Mouse (Mus musculus): ENCODE data around the gene Tekt4. TPM values are rescaled to one million over a fixed set of nuclear protein-coding genes. Genes with fewer than 3 reads are reported as not detected.

Tekt4 gene
- polyA plus RNA-seq, 3 experiments from 2014 or later = not detected

DNA sequence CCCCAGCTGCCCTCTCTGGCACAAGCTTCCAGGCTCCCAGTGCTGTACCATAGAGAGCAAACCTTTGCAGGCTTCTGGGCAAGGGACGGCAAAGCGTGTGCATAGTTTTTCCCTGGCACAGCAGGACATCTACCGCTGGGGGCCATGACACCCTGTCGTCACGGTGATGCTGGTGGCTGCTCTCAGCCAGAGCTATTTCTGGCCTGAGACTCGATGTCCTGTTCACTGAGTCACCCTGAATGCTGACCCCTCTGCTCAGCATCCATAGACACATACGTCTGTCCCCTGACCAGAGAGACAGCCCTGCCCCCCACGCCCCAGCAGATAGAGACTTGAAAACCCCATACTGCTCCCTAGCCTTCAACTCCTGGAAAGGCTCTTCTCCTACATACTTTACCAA lies 25.7 kb downstream of the Tekt4 start:
- no peak for ATAC-seq

DNA sequence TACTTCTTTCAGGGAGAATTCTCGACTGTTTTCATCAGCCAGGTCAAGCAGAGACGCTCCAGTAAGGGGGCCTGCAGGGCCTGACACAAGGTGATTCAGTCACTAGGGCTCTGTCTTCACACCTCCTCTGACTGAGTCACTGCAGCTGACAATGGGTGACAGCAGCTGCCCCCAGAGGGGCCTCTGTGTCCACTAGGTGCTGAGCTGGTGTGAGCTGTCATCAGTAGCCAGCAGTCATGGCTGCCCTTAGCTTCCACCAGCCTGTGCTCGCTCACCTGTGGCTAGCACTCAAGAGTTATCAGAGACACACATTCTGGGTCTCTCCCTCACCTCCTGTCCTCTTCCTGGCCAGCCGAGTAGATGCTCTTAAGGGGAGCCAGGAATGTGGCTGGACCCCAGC lies 26.4 kb downstream of the Tekt4 start:
- no peak for ATAC-seq

DNA sequence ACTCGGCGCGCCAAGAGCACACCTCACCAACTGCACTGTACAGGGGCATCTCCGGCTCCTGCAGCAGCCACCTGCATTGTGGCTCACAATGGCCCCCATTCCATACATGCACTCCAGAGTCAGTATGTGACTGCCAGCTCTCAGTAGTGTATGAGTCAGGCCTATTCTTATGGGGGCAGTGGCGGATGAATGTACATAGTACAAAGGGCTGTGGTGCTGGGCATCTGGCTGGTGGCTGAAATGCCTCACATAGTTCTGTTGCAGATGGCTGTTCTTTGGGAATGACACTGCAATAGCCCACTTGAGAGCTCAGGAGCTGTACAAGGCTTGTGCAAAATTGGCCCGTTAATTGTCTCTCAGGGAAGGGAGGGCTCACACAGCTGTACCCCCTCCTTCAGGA lies 27.7 kb downstream of the Tekt4 start:
- no peak for ATAC-seq

DNA sequence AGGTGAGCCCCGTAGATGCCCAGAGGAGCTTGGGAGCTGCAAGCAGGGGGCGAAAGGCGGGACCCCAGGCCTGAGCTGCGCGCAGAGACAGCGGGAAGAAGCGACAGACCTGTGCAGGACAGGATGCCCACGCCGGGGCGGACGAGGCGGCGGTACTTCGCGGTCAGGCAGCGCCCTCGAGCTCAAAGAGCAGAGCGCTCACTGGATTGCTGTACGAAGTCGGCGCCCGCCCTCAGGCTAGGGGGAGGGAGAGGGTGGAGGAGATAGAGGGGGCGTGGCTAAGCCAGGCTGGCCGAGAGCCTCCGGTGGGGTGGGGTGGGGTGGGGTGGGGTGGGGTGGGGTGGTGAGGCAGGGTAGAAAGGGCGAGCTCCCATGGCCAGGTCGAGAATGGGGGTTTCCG lies 42.6 kb downstream of the Tekt4 start, which contains the start of gene Sstr5:
TSS of gene Sstr5 (minus strand) at position 276 of the 400 bp plus-strand sequence.
- ATAC-seq = no peak

DNA sequence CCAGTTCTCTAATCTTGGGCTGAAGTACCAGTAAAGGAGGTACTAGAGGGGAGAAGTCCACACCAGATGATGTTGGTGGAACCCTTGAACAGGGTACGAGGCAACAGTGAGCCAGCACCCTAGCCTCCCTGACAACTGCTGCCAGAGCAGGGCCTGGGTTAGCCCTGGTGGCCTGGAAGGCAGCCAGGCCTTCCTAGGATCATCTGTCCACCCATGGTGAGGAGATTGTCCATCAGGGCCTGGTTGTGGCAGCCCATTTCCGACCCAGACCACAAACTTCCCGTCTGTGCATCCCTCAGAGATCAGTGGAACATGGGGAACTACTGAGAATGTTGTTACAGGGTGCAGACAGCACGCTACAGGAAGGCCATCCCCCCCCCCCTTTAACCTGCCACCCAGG lies 48.2 kb downstream of the Tekt4 start:
- ATAC-seq = no peak

DNA sequence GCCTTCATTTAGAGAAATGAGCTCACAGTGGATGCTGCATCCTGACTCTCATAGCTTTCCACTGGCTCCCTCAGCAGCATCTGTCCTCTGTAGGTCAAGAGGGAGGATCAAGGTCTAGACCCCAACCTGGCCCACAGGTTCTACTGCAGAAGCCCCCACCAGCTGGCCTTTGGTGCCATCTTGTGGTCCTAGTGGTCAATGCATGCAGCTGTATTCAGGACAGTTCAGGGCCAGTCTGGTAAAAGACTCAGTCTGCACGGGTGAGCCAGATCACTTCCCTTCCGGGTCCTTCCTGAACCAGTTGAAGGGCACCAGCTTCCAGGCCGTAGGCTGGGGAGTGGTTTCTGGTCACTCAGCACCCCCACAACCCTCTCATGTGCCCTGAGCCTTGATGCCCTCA lies 53.4 kb downstream of the Tekt4 start:
- no peak for ATAC-seq

DNA sequence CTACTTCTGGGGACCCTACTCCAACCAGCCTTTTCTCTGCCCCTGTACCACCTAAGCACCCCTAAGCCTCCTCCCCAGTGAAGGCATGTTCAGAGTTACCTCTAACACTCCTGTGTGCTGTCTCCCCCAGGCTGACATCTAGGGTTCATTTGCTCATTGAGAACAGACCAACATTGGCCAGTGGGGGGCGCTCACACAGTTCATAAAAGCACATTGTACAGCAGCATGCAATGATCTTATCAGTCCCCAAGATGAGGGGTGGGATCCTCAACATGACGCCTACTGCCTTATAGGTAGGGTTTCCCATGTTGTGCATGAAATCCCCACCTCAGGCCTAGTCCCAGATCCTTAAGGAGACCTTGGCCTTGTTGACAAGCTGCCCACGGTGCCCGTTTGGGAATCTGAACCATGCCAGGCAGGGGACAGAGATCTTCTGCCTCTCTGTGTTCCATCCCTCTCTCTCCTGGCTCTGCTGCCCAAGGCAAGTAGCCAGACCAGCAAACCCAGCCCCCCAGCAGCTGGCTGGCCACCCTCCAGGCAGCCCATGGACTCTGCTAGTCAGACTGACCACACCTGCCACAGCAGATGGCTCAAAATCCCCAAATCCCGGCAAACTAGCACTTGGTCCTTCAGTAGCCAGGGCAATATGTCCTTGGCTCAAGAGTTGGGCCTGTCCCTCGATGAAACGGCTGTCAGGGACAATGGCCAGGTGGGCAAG lies 54.6 kb downstream of the Tekt4 start:
- no peak for ATAC-seq

DNA sequence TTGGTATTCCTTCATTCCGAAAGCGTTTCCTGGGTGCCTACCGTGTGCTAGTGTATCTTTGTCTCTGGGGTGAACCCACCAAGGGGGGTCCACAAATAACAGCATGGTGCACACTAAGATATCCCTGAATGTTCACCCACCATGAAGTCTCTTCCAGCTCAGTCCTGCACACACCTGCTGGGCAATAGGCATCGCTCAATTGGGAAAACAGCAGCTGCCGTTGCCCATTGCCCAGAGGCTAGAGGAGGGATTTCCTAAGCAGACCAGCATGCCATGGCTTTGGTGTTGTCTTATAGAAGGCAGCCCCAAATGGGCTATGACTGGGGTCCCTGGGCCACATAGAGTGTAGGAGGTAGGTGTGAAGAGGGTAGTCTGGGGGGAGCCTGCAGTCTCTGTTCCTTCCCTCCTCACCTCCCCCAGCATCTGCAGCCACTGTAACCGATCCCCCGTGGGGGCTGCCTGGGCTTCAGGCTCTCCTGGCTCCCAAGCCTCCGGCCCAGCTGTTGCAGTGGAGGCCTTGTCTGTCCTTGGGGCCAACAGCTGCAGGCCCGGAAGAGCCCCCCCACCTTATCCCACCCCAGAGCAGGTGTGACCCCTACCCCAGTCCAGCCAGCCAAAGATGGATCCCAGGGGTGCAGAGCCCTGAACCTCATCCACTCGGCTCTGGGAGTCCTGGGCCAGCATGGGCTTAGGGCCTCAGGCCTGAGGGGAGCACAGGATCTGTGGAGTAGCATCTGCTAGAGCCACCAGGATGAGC lies 55.8 kb downstream of the Tekt4 start:
- no peak for ATAC-seq

DNA sequence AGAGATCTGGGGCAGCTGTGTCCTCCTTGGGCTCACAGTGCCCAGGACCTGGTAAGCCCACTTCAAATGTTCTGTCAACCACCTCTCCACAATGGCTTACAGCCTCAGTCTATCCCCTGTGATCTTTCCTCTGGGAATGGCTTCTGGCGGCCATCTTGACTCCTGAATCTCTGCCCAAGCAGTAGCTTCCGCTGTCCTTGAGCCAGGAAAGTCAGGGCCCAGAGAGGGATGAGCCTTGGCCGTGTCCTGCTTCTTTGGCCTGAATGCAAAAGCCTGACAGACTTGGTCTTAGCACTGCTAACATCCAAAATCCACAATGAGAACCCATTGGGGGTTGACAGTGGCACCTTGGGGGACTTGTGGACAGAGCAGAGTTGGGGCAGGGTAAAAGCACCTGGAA lies 57.5 kb downstream of the Tekt4 start:
- no peak for ATAC-seq

DNA sequence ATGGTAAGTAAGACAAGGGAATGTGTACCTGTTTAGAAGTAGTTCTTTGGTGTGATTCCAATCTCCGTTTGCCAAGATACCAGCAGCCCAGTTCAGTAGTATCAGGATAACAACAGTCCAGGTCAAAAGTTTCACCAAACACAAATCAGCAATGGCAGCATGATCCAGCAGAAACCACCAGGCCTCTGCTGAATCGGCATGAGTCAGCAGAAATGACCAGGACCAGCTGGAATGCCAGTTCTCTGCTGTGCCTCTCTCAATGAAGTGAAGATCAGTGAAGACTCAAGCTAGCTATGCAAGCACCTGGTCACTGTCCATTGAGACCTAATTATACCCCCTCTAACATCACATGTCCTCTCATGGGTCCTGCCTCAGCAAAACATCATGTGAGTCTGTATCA lies 59.6 kb downstream of the Tekt4 start:
- ATAC-seq = no peak

DNA sequence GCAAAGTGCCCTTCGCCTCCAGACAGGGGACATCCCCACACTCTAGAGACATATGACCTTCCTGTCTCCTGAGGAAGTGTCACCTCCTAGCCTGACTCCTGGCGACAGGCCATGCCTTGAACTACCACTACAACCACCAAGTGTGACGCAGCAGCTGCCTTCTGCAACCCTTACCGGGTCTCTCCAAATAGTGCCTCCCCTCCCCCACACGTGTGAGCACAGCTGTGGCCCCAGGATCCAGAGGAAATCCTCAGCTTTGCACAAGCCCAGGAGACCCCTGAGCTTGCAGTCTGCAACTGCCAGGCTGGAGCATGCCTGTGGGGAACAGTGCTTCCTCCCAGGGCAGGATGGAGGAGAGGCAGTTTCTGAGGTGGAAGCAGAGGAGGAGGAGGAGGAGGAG lies 61.9 kb downstream of the Tekt4 start:
- no peak for ATAC-seq

DNA sequence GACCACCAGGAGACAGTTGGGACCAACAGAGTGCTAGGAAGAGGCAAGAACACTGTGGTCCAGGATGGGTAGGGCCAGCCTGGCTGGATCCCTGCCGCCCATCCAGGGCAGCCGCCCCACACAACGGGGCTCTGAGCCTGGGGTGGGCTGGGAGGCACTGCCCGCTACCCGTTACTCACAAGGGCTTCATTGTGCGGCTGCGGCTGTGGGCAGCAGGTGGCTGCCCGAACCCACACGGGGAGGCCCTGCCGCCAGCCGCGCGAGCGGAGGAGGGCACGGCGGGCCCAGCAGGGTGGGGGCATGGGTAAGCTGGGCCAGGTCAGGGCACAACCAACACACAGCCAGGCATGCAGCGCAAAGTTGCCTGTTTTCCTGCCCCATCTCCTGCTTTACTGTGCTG lies 63.7 kb downstream of the Tekt4 start:
- ATAC-seq = no peak

DNA sequence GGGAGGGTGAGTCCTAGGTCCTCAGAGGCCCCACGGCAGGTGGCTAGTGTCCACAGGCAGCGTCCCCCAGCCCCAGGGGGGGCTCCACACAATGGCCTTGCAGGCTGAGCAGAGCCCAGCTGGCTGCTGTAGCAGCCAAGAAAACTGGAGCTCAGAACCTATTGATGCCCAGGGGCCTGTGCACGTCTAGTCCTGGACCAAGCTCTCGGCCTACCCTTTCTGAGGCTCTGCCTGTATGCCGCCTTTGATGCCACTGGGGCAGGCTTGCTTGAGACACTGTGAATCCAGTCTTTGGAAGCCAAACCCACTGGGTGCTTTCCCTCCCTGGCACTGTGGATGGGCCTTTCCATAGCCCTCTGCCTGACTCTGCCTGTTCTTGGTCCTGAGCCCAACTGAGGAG lies 65.1 kb downstream of the Tekt4 start:
- no peak for ATAC-seq

DNA sequence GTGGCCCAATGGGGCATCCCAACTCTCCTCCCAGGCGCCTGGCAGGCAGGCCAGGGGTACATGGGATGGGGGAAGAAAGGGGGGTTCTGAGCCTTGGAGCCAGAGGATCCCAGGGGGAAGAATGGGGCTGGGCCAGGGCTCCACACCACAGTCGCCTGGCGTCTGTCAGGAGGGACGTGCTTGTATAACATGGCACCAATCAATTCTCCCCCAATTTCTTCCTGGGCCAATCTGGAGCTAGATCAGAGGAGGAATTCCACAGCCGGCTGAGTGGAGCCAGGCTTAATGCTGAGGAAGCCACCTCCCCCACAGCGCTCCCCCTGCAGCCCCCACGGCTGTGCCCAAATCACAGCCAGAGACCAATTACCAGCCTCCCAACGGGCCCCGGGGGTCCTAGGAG lies 66.1 kb downstream of the Tekt4 start:
- no peak for ATAC-seq

DNA sequence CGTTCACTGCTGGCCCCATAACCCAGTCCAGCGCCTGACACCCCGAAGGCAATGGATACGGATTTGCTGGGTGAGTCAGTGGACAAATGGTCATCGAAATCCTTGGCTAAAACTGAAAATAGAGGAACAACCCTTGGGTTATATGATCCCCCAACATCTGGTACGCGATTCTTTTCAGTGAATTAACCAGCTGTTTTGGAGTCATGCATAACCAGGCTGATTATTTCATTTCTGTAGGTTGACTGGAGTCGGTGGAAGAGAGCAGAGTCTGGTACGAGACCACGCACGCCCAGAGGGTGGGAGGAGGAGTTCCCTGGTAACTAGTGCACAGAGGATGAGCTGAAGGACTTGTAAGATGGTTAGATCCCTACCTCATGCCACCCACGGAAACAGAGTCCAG lies 67.7 kb downstream of the Tekt4 start:
- no peak for ATAC-seq

Other genes with a start within 250 kb of the Tekt4 start
- gene Gnptg, start 214.5 kb upstream of the Tekt4 start, polyA plus RNA-seq (2017; shearing (Covaris generic)) = 10 to 100 TPM; 43.0 to 79.2 (median 61.5) TPM
- gene Tsr3, start 214.4 kb upstream of the Tekt4 start, polyA plus RNA-seq (2017; shearing (Covaris generic)) = 10 to 100 TPM; 30.9 to 35.3 (median 31.4) TPM
- 10 to 100 TPM in 2 of 3 experiments, 1 to 10 TPM in 1; 2.6 to 42.7 (median 10.9) TPM for gene Baiap3, start 198.3 kb upstream of the Tekt4 start, polyA plus RNA-seq (2017; shearing (Covaris generic))
- gene Ube2i, start 180.0 kb upstream of the Tekt4 start, polyA plus RNA-seq (2017; shearing (Covaris generic)) = 100 to 1,000 TPM; 418 to 487 (median 438) TPM
- not detected for gene Prss34, start 156.2 kb upstream of the Tekt4 start, polyA plus RNA-seq (2017; shearing (Covaris generic))
- not detected for gene Prss28, start 146.0 kb upstream of the Tekt4 start, polyA plus RNA-seq (2017; shearing (Covaris generic))
- not detected for gene Prss29, start 136.0 kb upstream of the Tekt4 start, polyA plus RNA-seq (2017; shearing (Covaris generic))
- gene Tpsab1, start 109.1 kb upstream of the Tekt4 start, polyA plus RNA-seq (2017; shearing (Covaris generic)) = not detected
- not detected for gene Tpsb2, start 88.3 kb upstream of the Tekt4 start, polyA plus RNA-seq (2017; shearing (Covaris generic))
- gene Tpsg1, start 85.3 kb upstream of the Tekt4 start, polyA plus RNA-seq (2017; shearing (Covaris generic)) = not detected
- gene Cacna1h, start 20.8 kb upstream of the Tekt4 start, polyA plus RNA-seq (2017; shearing (Covaris generic)) = not detected
- not detected for gene Sstr5, start 42.7 kb downstream of the Tekt4 start, polyA plus RNA-seq (2017; shearing (Covaris generic))
- not detected for gene Sox8, start 116.1 kb downstream of the Tekt4 start, polyA plus RNA-seq (2017; shearing (Covaris generic))
- gene Lmf1, start 124.5 kb downstream of the Tekt4 start, polyA plus RNA-seq (2017; shearing (Covaris generic)) = 10 to 100 TPM; 11.3 to 19.4 (median 16.5) TPM

Data from inflammation-experienced regulatory T-cells, adult 6 months (primary cell).